18 mouse cellular contexts compared by ENCODE assay signal in genomic region chr16:94412760-94413159, GRCm38 (mm10). TPM values are rescaled to one million over a fixed set of nuclear protein-coding genes. Genes with fewer than 3 reads are reported as not detected.
A peak's percentile ranks its signal among the peaks of the same experiment; 100 is the strongest.
DNase-seq lines count a peak whose midpoint lies in the region; ATAC-seq and TF ChIP-seq lines count a peak whose summit lies in the region.
"Had no signal": no experiment of that assay in that cellular context is flagged by ENCODE, and none has a peak within 500 bp of the region (broad histone marks: within the 10 kb centered on the region; RNA-seq: fewer than 3 reads in every experiment).

No protein-coding gene starts in this region.

- no peak overlapping the region for H3K4me2 ChIP-seq in neural tube, embryonic 15.5 days
- no peak overlapping the region for H3K4me2 ChIP-seq in liver, embryonic 11.5 days
- H3K4me2 ChIP-seq: heart, embryonic 12.5 days; liver, embryonic 13.5 days; lung, embryonic 14.5 days; midbrain, embryonic 11.5 days had no signal

- WGBS in heart, embryonic 10.5 days, result 93% methylated on average over 4 of the region's 4 CpGs
- WGBS in neural tube, embryonic 15.5 days, result 86% methylated on average over 4 of the region's 4 CpGs
- 90% methylated on average over 4 of the region's 4 CpGs for WGBS in liver, embryonic 11.5 days

- no peak overlapping the region for H3K9ac ChIP-seq in neural tube, embryonic 15.5 days (replicated peaks)
- no peak overlapping the region for H3K9ac ChIP-seq in liver, embryonic 11.5 days (ENCODE audit: low read depth, low read length)
- H3K9ac ChIP-seq: heart, embryonic 12.5 days; liver, embryonic 13.5 days; lung, embryonic 14.5 days had no signal

- ATAC-seq in neural tube, embryonic 15.5 days (ENCODE audit: low FRiP score), result peak; percentile 53; the same call in 1 of the 2 replicates
- no peak for ATAC-seq in liver, embryonic 11.5 days (replicated peaks; ENCODE audit: low FRiP score)
- ATAC-seq: inflammation-experienced regulatory T-cells, adult 6 months had no signal

- TF ChIP-seq CTCF in layer of hippocampus, adult 2 months (conservative IDR thresholded peaks at IDR 0.05), result peak; percentile 57

- H3K27me3 ChIP-seq in heart, embryonic 10.5 days (ENCODE audit: insufficient read depth, poor library complexity, severe bottlenecking), result no peaks in the 10 kb centered on the region
- no peaks in the 10 kb centered on the region for H3K27me3 ChIP-seq in neural tube, embryonic 15.5 days (replicated peaks)
- no peaks in the 10 kb centered on the region for H3K27me3 ChIP-seq in liver, embryonic 11.5 days (replicated peaks; ENCODE audit: control insufficient read depth, insufficient read depth, low read length)
- H3K27me3 ChIP-seq: heart, embryonic 12.5 days; liver, embryonic 13.5 days had no signal

- peaks cover 70% of the 10 kb centered on the region for H3K36me3 ChIP-seq in heart, embryonic 10.5 days
- peaks cover 49% of the 10 kb centered on the region for H3K36me3 ChIP-seq in neural tube, embryonic 15.5 days
- H3K36me3 ChIP-seq in liver, embryonic 11.5 days (ENCODE audit: control insufficient read depth, insufficient read depth, low read length), result peaks cover 5% of the 10 kb centered on the region; the same call in 1 of the 2 replicates

- H3K4me1 ChIP-seq in heart, embryonic 10.5 days, result no peaks in the 10 kb centered on the region
- H3K4me1 ChIP-seq in neural tube, embryonic 15.5 days, result 0 out of 2 replicates have a peak, but pooled peaks cover 8% of the 10 kb centered on the region
- no peaks in the 10 kb centered on the region for H3K4me1 ChIP-seq in liver, embryonic 11.5 days (replicated peaks; ENCODE audit: control insufficient read depth, insufficient read depth, low read length)
- H3K4me1 ChIP-seq: liver, embryonic 13.5 days had no signal

- DNase-seq in heart, adult 11 months, result peak; percentile 43
- DNase-seq in heart, embryonic 10.5 days (ENCODE audit: low spot score), result no peak
- DNase-seq in layer of hippocampus, adult 2 months (ENCODE audit: low spot score in 2 of 2), result no peak
- no peak for DNase-seq in layer of hippocampus, adult 9-11 months
- no peak for DNase-seq in neural tube, embryonic 10.5 days (ENCODE audit: extremely low spot score, low spot score)
- no peak for DNase-seq in liver, embryonic 11.5 days (ENCODE audit: low spot score)
- DNase-seq: adrenal gland, adult 2 months; cerebellum, adult 8-10 months; heart, postnatal 14 days; kidney, postnatal 10 days; liver, embryonic 13.5 days; lung, embryonic 14.5 days; right cerebral cortex, postnatal 25 days had no signal

- no peak overlapping the region for H3K4me3 ChIP-seq in heart, embryonic 10.5 days
- H3K4me3 ChIP-seq in layer of hippocampus, adult 2 months, result no peak overlapping the region
- no peak overlapping the region for H3K4me3 ChIP-seq in neural tube, embryonic 15.5 days (replicated peaks)
- H3K4me3 ChIP-seq in liver, embryonic 11.5 days (ENCODE audit: low read depth, low read length), result no peak overlapping the region
- H3K4me3 ChIP-seq: heart, embryonic 12.5 days; liver, embryonic 13.5 days had no signal

- H3K27ac ChIP-seq in heart, embryonic 10.5 days, result no peak overlapping the region
- peak overlapping the region; percentile 43; the same call in 1 of the 2 replicates for H3K27ac ChIP-seq in layer of hippocampus, adult 2 months
- H3K27ac ChIP-seq in neural tube, embryonic 15.5 days (replicated peaks), result no peak overlapping the region
- H3K27ac ChIP-seq in liver, embryonic 11.5 days (ENCODE audit: low read depth, low read length), result no peak overlapping the region
- H3K27ac ChIP-seq: liver, embryonic 13.5 days; macrophage had no signal

- no peaks in the 10 kb centered on the region for H3K9me3 ChIP-seq in heart, embryonic 10.5 days
- no peaks in the 10 kb centered on the region for H3K9me3 ChIP-seq in neural tube, embryonic 15.5 days (replicated peaks)
- no peaks in the 10 kb centered on the region for H3K9me3 ChIP-seq in liver, embryonic 11.5 days (ENCODE audit: control insufficient read depth, low read length)
- H3K9me3 ChIP-seq: heart, embryonic 12.5 days; liver, embryonic 13.5 days had no signal

RNA-seq across cellular contexts. Expression of gene Pigp, which starts 41.1 kb away (rescaled TPM):
- 95.2 and 102 TPM in 2 replicates for polyA plus RNA-seq in heart, embryonic 10.5 days (2016; fragmentation: Nextera tagmentation; extraction: Ambion mirVana)
- total RNA-seq in layer of hippocampus, adult 2 months (2021), result 10 to 100 TPM; 39.8 to 42.8 TPM
- polyA plus RNA-seq in neural tube, embryonic 15.5 days (2015; fragmentation: Nextera tagmentation; extraction: Ambion mirVana), result 119 and 129 TPM in 2 replicates
- 90.4 and 91.6 TPM in 2 replicates for polyA plus RNA-seq in liver, embryonic 11.5 days (2014; fragmentation: Nextera tagmentation; extraction: Ambion mirVana)

RNA-seq across cellular contexts. Expression of gene Ttc3, which starts 42.3 kb away (rescaled TPM):
- polyA plus RNA-seq in heart, embryonic 10.5 days (2016; fragmentation: Nextera tagmentation; extraction: Ambion mirVana), result 173 and 197 TPM in 2 replicates
- total RNA-seq in layer of hippocampus, adult 2 months (2021), result 100 to 1,000 TPM; 794 to 837 TPM
- 804 and 915 TPM in 2 replicates for polyA plus RNA-seq in neural tube, embryonic 15.5 days (2015; fragmentation: Nextera tagmentation; extraction: Ambion mirVana)
- polyA plus RNA-seq in liver, embryonic 11.5 days (2014; fragmentation: Nextera tagmentation; extraction: Ambion mirVana), result 101 and 106 TPM in 2 replicates
